8 mouse cellular contexts compared by ENCODE assay signal in genomic region chr15:100686989-100687388, GRCm38 (mm10). TPM values are rescaled to one million over a fixed set of nuclear protein-coding genes. Genes with fewer than 3 reads are reported as not detected.
DNase-seq lines count a peak whose midpoint lies in the region; ATAC-seq lines count a peak whose summit lies in the region.

No protein-coding gene starts in this region.

- no peak overlapping the region for H3K9ac ChIP-seq in lung, embryonic 15.5 days
- peak overlapping the region; percentile 45; the same call in 1 of the 2 replicates for H3K9ac ChIP-seq in liver, embryonic 13.5 days
- H3K9ac ChIP-seq in midbrain, embryonic 16.5 days (ENCODE audit: low read depth, low read length) = no peak overlapping the region

- H3K36me3 ChIP-seq in lung, embryonic 15.5 days = no peaks in the 10 kb centered on the region
- H3K36me3 ChIP-seq in liver, embryonic 13.5 days = no peaks in the 10 kb centered on the region
- no peaks in the 10 kb centered on the region for H3K36me3 ChIP-seq in midbrain, embryonic 16.5 days (ENCODE audit: control insufficient read depth, insufficient read depth, low read length)

- WGBS in lung, embryonic 15.5 days = 39% methylated on average over 12 of the region's 12 CpGs
- 17% methylated on average over 12 of the region's 12 CpGs for WGBS in liver, embryonic 13.5 days (ENCODE audit: insufficient replicate concordance)
- 66% methylated on average over 12 of the region's 12 CpGs for WGBS in midbrain, embryonic 16.5 days

- no peak overlapping the region for H3K27ac ChIP-seq in lung, embryonic 15.5 days
- peak overlapping the region; percentile 73; the same call in 1 of the 2 replicates for H3K27ac ChIP-seq in liver, embryonic 13.5 days
- no peak overlapping the region for H3K27ac ChIP-seq in midbrain, embryonic 16.5 days (ENCODE audit: low read length)

- H3K27me3 ChIP-seq in lung, embryonic 15.5 days = peaks cover 8% of the 10 kb centered on the region; the same call in 1 of the 2 replicates
- no peaks in the 10 kb centered on the region for H3K27me3 ChIP-seq in liver, embryonic 13.5 days
- H3K27me3 ChIP-seq in midbrain, embryonic 16.5 days (ENCODE audit: control insufficient read depth, insufficient read depth, low read depth, low read length) = no peaks in the 10 kb centered on the region

- 0 out of 2 replicates have a peak, but pooled peaks cover 7% of the 10 kb centered on the region for H3K9me3 ChIP-seq in lung, embryonic 15.5 days
- peaks cover 4% of the 10 kb centered on the region; the same call in 1 of the 2 replicates for H3K9me3 ChIP-seq in liver, embryonic 13.5 days (replicated peaks)
- H3K9me3 ChIP-seq in midbrain, embryonic 16.5 days (replicated peaks; ENCODE audit: control insufficient read depth, low read length, poor library complexity, severe bottlenecking) = peaks cover 6% of the 10 kb centered on the region; the same call in 1 of the 2 replicates

- DNase-seq in lung, postnatal 36 days = no peak
- DNase-seq in adrenal gland, postnatal 10 days = peak; percentile 69
- DNase-seq in liver, embryonic 13.5 days = no peak
- peak; percentile 41 for DNase-seq in thymus, postnatal 14 days
- DNase-seq in lung, postnatal 14 days = no peak
- no peak for DNase-seq in lung, postnatal 25 days (ENCODE audit: low spot score)

- ATAC-seq in lung, embryonic 15.5 days (ENCODE audit: borderline replicate concordance, extremely low read depth, low FRiP score, low TSS enrichment) = peak; percentile 31; the same call in 1 of the 2 replicates
- peak; percentile 37 for ATAC-seq in liver, embryonic 13.5 days (ENCODE audit: low read depth)
- ATAC-seq in midbrain, embryonic 16.5 days = no peak

- no peak overlapping the region for H3K4me3 ChIP-seq in lung, embryonic 15.5 days
- H3K4me3 ChIP-seq in liver, embryonic 13.5 days (replicated peaks) = peak overlapping the region; percentile 27
- H3K4me3 ChIP-seq in midbrain, embryonic 16.5 days (ENCODE audit: low read depth, low read length) = no peak overlapping the region

- no peak overlapping the region for H3K4me2 ChIP-seq in lung, embryonic 15.5 days
- H3K4me2 ChIP-seq in liver, embryonic 13.5 days = peak overlapping the region; percentile 49
- no peak overlapping the region for H3K4me2 ChIP-seq in midbrain, embryonic 16.5 days (ENCODE audit: low read length)

- no peaks in the 10 kb centered on the region for H3K4me1 ChIP-seq in lung, embryonic 15.5 days
- H3K4me1 ChIP-seq in liver, embryonic 13.5 days (replicated peaks) = peaks cover 40% of the 10 kb centered on the region
- H3K4me1 ChIP-seq in midbrain, embryonic 16.5 days (ENCODE audit: control insufficient read depth, insufficient read depth, low read length) = no peaks in the 10 kb centered on the region

RNA-seq across cellular contexts. Expression of gene Cela1, which starts 0.7 kb away (rescaled TPM):
- 2.5 and 2.9 TPM in 2 replicates for polyA plus RNA-seq in lung, embryonic 15.5 days (2015; fragmentation: Nextera tagmentation; extraction: Ambion mirVana)
- 10 to 100 TPM; 22.1 to 23.9 TPM for total RNA-seq in adrenal gland, postnatal 10 days (2021)
- polyA plus RNA-seq in liver, embryonic 13.5 days (2015; fragmentation: Nextera tagmentation; extraction: Ambion mirVana) = 8.2 and 11.8 TPM in 2 replicates
- polyA plus RNA-seq in midbrain, embryonic 16.5 days (2015; fragmentation: Nextera tagmentation; extraction: Ambion mirVana) = 0.68 and 0.85 TPM in 2 replicates

RNA-seq across cellular contexts. Expression of gene Bin2, which starts 17.6 kb away (rescaled TPM):
- 3.8 and 7.3 TPM in 2 replicates for polyA plus RNA-seq in lung, embryonic 15.5 days (2015; fragmentation: Nextera tagmentation; extraction: Ambion mirVana)
- 1 to 10 TPM; 5.5 to 5.8 TPM for total RNA-seq in adrenal gland, postnatal 10 days (2021)
- polyA plus RNA-seq in liver, embryonic 13.5 days (2015; fragmentation: Nextera tagmentation; extraction: Ambion mirVana) = 19.7 and 25.7 TPM in 2 replicates
- 1.2 and 1.4 TPM in 2 replicates for polyA plus RNA-seq in midbrain, embryonic 16.5 days (2015; fragmentation: Nextera tagmentation; extraction: Ambion mirVana)

RNA-seq across cellular contexts. Expression of gene Galnt6, which starts 42.2 kb away (rescaled TPM):
- 0.53 and 0.61 TPM in 2 replicates for polyA plus RNA-seq in lung, embryonic 15.5 days (2015; fragmentation: Nextera tagmentation; extraction: Ambion mirVana)
- 1 to 10 TPM; 9.6 to 9.9 TPM for total RNA-seq in adrenal gland, postnatal 10 days (2021)
- 1.1 and 1.3 TPM in 2 replicates for polyA plus RNA-seq in liver, embryonic 13.5 days (2015; fragmentation: Nextera tagmentation; extraction: Ambion mirVana)
- polyA plus RNA-seq in midbrain, embryonic 16.5 days (2015; fragmentation: Nextera tagmentation; extraction: Ambion mirVana) = 0.19 and 0.24 TPM in 2 replicates

RNA-seq across cellular contexts. Expression of gene Smagp, which starts 50.2 kb away (rescaled TPM):
- polyA plus RNA-seq in lung, embryonic 15.5 days (2015; fragmentation: Nextera tagmentation; extraction: Ambion mirVana) = 14.4 and 15.2 TPM in 2 replicates
- total RNA-seq in adrenal gland, postnatal 10 days (2021) = 10 to 100 TPM; 29.6 to 41.6 TPM
- polyA plus RNA-seq in liver, embryonic 13.5 days (2015; fragmentation: Nextera tagmentation; extraction: Ambion mirVana) = 7.7 and 7.9 TPM in 2 replicates
- polyA plus RNA-seq in midbrain, embryonic 16.5 days (2015; fragmentation: Nextera tagmentation; extraction: Ambion mirVana) = 3.2 and 3.4 TPM in 2 replicates

Comparison
In these comparisons a context has a peak if more than half of its experiments do, and no peak if none do; other contexts are left out.
1. DNase-seq: peak in adrenal gland, postnatal 10 days (single experiment) and thymus, postnatal 14 days (single experiment); none in lung, postnatal 36 days (single experiment), liver, embryonic 13.5 days (single experiment), lung, postnatal 14 days (single experiment) and lung, postnatal 25 days (single experiment).